Mouse (Mus musculus) MEL (cell line): ENCODE data around the gene Slc5a2.

ENCODE experiments used
- CTCF ChIP-seq, 3 experiments: IDR thresholded peaks in 2 of 3; conservative IDR thresholded peaks in 1 of 3; 2 replicates each; pipeline ENCODE4 v1.5.1; 2011 to 2012; ENCODE audit warnings: low read length in 3 of 3, low read depth in 2 of 3, mild to moderate bottlenecking in 2 of 3, improper control_type of control experiment in 1 of 3, inconsistent platforms in 1 of 3, mixed read lengths in 1 of 3, moderate library complexity in 1 of 3; ENCODE audit not compliant: control insufficient read depth in 1 of 3, insufficient read depth in 1 of 3, poor library complexity in 1 of 3, severe bottlenecking in 1 of 3
- EP300 ChIP-seq, 2 experiments: IDR thresholded peaks; 2 replicates each; pipeline ENCODE4 v1.6.1; 2011; ENCODE audit warnings: improper control_type of control experiment in 2 of 2, low read length in 2 of 2, low read depth in 1 of 2, mild to moderate bottlenecking in 1 of 2
- HCFC1 ChIP-seq: IDR thresholded peaks from 2 replicates; pipeline ENCODE4 v1.6.1; 2012; ENCODE audit warnings: low read depth, mild to moderate bottlenecking, inconsistent platforms, low read length, improper control_type of control experiment, moderate library complexity

- TF ChIP-seq CTCF (IDR thresholded peaks at IDR 0.05 in 2 of 3, conservative IDR thresholded peaks at IDR 0.05 in 1 of 3; ENCODE audit: control insufficient read depth in 1 of 3, insufficient read depth in 1 of 3, low read depth in 2 of 3, low read length in 3 of 3, poor library complexity in 1 of 3, severe bottlenecking in 1 of 3) (no peak), HCFC1 (no peak), EP300 (IDR thresholded peaks at IDR 0.05; ENCODE audit: low read depth in 1 of 2, low read length in 2 of 2) (no peak)
Observed at GRCm38 (mm10) chr7:128246496-128247391, 18.7 kb upstream of the Slc5a2 start, which contains the start of gene Tgfb1i1.
